Mouse (Mus musculus) liver, adult 2 months (tissue): Measurements from ENCODE around the gene Prr18.

Experiments used
- CTCF ChIP-seq: fragments of 200-500 bp; IDR thresholded peaks from 2 replicates; pipeline ENCODE4 v1.5.1; 2011; ENCODE audit warnings: low read depth, low read length, control low read depth
- POLR2A ChIP-seq: fragments of 200-500 bp; IDR thresholded peaks from 2 replicates; pipeline ENCODE4 v1.6.1; 2011; ENCODE audit warnings: low read length, control low read depth; ENCODE audit not compliant: insufficient read depth; ENCODE audit errors: extremely low read depth

DNA sequence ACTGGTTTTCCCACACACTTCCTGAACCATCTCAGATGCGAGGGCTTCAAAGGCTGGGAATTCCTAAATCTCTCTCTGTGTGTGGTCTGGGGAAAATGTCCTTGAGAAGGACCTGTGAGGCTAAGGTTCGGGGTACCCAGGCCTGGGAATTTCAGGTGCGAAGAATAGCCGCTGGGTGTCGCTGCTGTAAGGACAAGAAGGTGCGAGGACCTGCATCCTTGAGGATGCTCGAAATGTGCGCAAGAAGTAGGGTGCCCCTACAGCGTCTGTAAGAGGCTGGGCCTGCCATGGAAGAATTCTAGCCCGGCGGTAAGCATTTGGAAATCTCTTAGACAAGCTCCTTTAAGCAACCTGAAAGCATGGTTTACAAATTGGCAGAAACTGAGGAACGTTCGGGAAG lies 51.2 kb downstream of the Prr18 start:
- peak; percentile 46 for TF ChIP-seq CTCF
- TF ChIP-seq POLR2A = no peak
